Mouse (Mus musculus) heart, embryonic 14.5 days (tissue): ENCODE data around the gene Ctcf. TPM values are rescaled to one million over a fixed set of nuclear protein-coding genes. Genes with fewer than 3 reads are reported as not detected.
A peak's percentile ranks its signal among the peaks of the same experiment; 100 is the strongest.
"Not testable (repeated sequence)": the region's sequence is repeated elsewhere in the genome, so short reads cannot be mapped to it uniquely, and the experiment has no call there.

ENCODE experiments used
- ATAC-seq: fragments of 200-750 bp; cut with Nextera tagmentation; 2 replicates; pipeline ENCODE4 v1.8.0; 2017; ENCODE audit warnings: low read depth, moderate TSS enrichment; ENCODE audit not compliant: insufficient number of reproducible peaks, insufficient read depth, low FRiP score
- H3K27ac ChIP-seq, 2 experiments: fragments of 200-500 bp in 1 of 2; fragments of 300-500 bp in 1 of 2; sonication (generic) in 1 of 2; replicated peaks in 1 of 2; 2 replicates each; pipeline ENCODE4 v1.5.1; 2012 to 2014; ENCODE audit warnings: low read depth in 2 of 2, low read length in 2 of 2, control low read depth in 1 of 2, mild to moderate bottlenecking in 1 of 2, mixed read lengths in 1 of 2; ENCODE audit not compliant: control insufficient read depth in 1 of 2, insufficient read depth in 1 of 2
- H3K27me3 ChIP-seq: fragments of 300-500 bp; sonication (generic); 2 replicates; pipeline ENCODE4 v1.6.1; 2014; ENCODE audit warnings: mild to moderate bottlenecking, low read length, control low read depth; ENCODE audit not compliant: control insufficient read depth, insufficient read depth
- H3K36me3 ChIP-seq: fragments of 300-500 bp; sonication (generic); 2 replicates; pipeline ENCODE4 v1.6.1; 2014; ENCODE audit warnings: mild to moderate bottlenecking, control low read depth, low read length, mixed read lengths; ENCODE audit not compliant: control insufficient read depth, insufficient read depth
- H3K4me1 ChIP-seq, 2 experiments: fragments of 200-500 bp in 1 of 2; fragments of 300-500 bp in 1 of 2; sonication (generic) in 1 of 2; 2 replicates each; pipeline ENCODE4 v1.6.1; 2012 to 2014; ENCODE audit warnings: low read length in 2 of 2, control low read depth in 1 of 2, mixed read lengths in 1 of 2; ENCODE audit not compliant: control insufficient read depth in 2 of 2, insufficient read depth in 2 of 2
- H3K4me2 ChIP-seq: fragments of 300-500 bp; sonication (generic); 2 replicates; pipeline ENCODE4 v1.6.1; 2014; ENCODE audit warnings: mild to moderate bottlenecking, low read length
- H3K4me3 ChIP-seq, 2 experiments: fragments of 200-500 bp in 1 of 2; fragments of 300-500 bp in 1 of 2; sonication (generic) in 1 of 2; 2 replicates each; pipeline ENCODE4 v1.5.1; 2012 to 2014; ENCODE audit warnings: low read length in 2 of 2, mild to moderate bottlenecking in 2 of 2, control low read depth in 1 of 2, low read depth in 1 of 2, moderate library complexity in 1 of 2; ENCODE audit not compliant: control insufficient read depth in 1 of 2, insufficient read depth in 1 of 2
- H3K9ac ChIP-seq: fragments of 300-500 bp; sonication (generic); 2 replicates; pipeline ENCODE4 v1.6.1; 2014; ENCODE audit warnings: mild to moderate bottlenecking, low read length
- H3K9me3 ChIP-seq: fragments of 300-500 bp; sonication (generic); 2 replicates; pipeline ENCODE4 v1.6.1; 2016; ENCODE audit warnings: low read length, control low read depth; ENCODE audit not compliant: control insufficient read depth
- WGBS: fragments of 180-500 bp; shearing (Covaris S2); extraction: QIAGEN DNeasy Blood & Tissue Kit; methylation state at CpG from one replicate; pipeline ENCODE4 v1.1.7; 2014; 5-methylcytosine and 5-hydroxymethylcytosine counted together
- polyA plus RNA-seq: library from polyadenylated mRNA; unstranded; fragments of >200 nt; fragmentation: Nextera tagmentation; extraction: Ambion mirVana; gene quantifications from 2 replicates; pipeline ENCODE4 v1.2.1, GENCODE M21; 2014

The Ctcf gene
- polyA plus RNA-seq, 1 experiment from 2014 or later: 62.5 TPM

GRCm38 (mm10) chr8:105602540-105602939 lies 33.8 kb upstream of the Ctcf start:
- ATAC-seq, H3K27ac ChIP-seq, H3K9ac ChIP-seq, H3K9me3 ChIP-seq, H3K4me3 ChIP-seq, H3K4me2 ChIP-seq, H3K27me3 ChIP-seq, H3K36me3 ChIP-seq: not testable (repeated sequence)
- 86% methylated on average over 3 of the region's 3 CpGs for WGBS
- H3K4me1 ChIP-seq: peaks cover 11 to 12% of the 10 kb centered on the region in 2 experiments

- 0% methylated on average over 25 of the region's 42 CpGs for WGBS
Measured at GRCm38 (mm10) chr8:105604804-105605381, 31.5 kb upstream of the Ctcf start, which contains the start of gene Ripor1. Gene Ripor1, plus strand, starts transcription at chr8:105605255.

GRCm38 (mm10) chr8:105605491-105606188 lies 30.7 kb upstream of the Ctcf start:
- Histone ChIP-seq H3K27me3 (no peaks in the 10 kb centered on the region), H3K9me3 (no peaks in the 10 kb centered on the region), H3K4me1 (peaks cover 14 to 23% of the 10 kb centered on the region in 2 experiments), H3K4me3 (peak overlapping the region; percentile 88 to 97), H3K27ac (peak overlapping the region; percentile 89 to 92), H3K36me3 (no peaks in the 10 kb centered on the region; the same call in 1 of the 2 replicates), H3K9ac (peak overlapping the region; percentile 96), H3K4me2 (peak overlapping the region; percentile 89)
- under 1% methylated on average over 39 of the region's 39 CpGs for WGBS
- peak; percentile 41 for ATAC-seq

More at GRCm38 (mm10) chr8:105604804-105605381, 31.5 kb upstream of the Ctcf start, which contains the start of gene Ripor1:
- H3K36me3 ChIP-seq: no peaks in the 10 kb centered on the region
- no peaks in the 10 kb centered on the region for H3K27me3 ChIP-seq
- peak; percentile 73 for ATAC-seq
- peak within 1 kb of the TSS; percentile 96 for H3K9ac ChIP-seq
- peak within 1 kb of the TSS; percentile 89 to 92 for H3K27ac ChIP-seq
- peaks cover 14 to 23% of the 10 kb centered on the region in 2 experiments for H3K4me1 ChIP-seq
- peak within 1 kb of the TSS; percentile 89 for H3K4me2 ChIP-seq
- peak within 1 kb of the TSS; percentile 88 to 97 for H3K4me3 ChIP-seq
- no peaks in the 10 kb centered on the region for H3K9me3 ChIP-seq

- peak overlapping the region; percentile 96 for H3K9ac ChIP-seq
- 2% methylated on average over 30 of the region's 30 CpGs for WGBS
- no peaks in the 10 kb centered on the region for H3K9me3 ChIP-seq
- peak overlapping the region; percentile 89 to 92 for H3K27ac ChIP-seq
- peak overlapping the region; percentile 89 for H3K4me2 ChIP-seq
- H3K4me1 ChIP-seq: peaks cover 14 to 23% of the 10 kb centered on the region in 2 experiments
- ATAC-seq: peak; percentile 59
- peak overlapping the region; percentile 88 to 97 for H3K4me3 ChIP-seq
- peaks cover 4% of the 10 kb centered on the region for H3K36me3 ChIP-seq
- no peaks in the 10 kb centered on the region for H3K27me3 ChIP-seq
Measured at GRCm38 (mm10) chr8:105606189-105607023, 30.0 kb upstream of the Ctcf start.

GRCm38 (mm10) chr8:105607062-105607461 lies 29.3 kb upstream of the Ctcf start:
- H3K9ac ChIP-seq: peak overlapping the region; percentile 96
- WGBS: 4% methylated on average over 10 of the region's 10 CpGs

GRCm38 (mm10) chr8:105607684-105608083 lies 28.7 kb upstream of the Ctcf start:
- no peak overlapping the region for H3K27ac ChIP-seq
- H3K36me3 ChIP-seq: peaks cover 6% of the 10 kb centered on the region
- H3K9me3 ChIP-seq: no peaks in the 10 kb centered on the region
- H3K4me2 ChIP-seq: peak overlapping the region; percentile 89
- WGBS: 27% methylated on average over 4 of the region's 4 CpGs
- H3K9ac ChIP-seq: no peak overlapping the region
- no peak for ATAC-seq
- H3K4me3 ChIP-seq: no peak overlapping the region
- H3K4me1 ChIP-seq: peaks cover 14 to 26% of the 10 kb centered on the region in 2 experiments
- no peaks in the 10 kb centered on the region for H3K27me3 ChIP-seq

More at GRCm38 (mm10) chr8:105607062-105607461, 29.3 kb upstream of the Ctcf start:
- Histone ChIP-seq H3K36me3 (peaks cover 6% of the 10 kb centered on the region), H3K27me3 (no peaks in the 10 kb centered on the region), H3K4me3 (peak overlapping the region; percentile 88 to 97), H3K27ac (peak overlapping the region; percentile 89 to 92), H3K9me3 (no peaks in the 10 kb centered on the region), H3K4me1 (peaks cover 14 to 23% of the 10 kb centered on the region in 2 experiments), H3K4me2 (peak overlapping the region; percentile 89)
- no peak for ATAC-seq

- no peak overlapping the region for H3K4me3 ChIP-seq
- ATAC-seq: no peak
- H3K27me3 ChIP-seq: no peaks in the 10 kb centered on the region
- peaks cover 14 to 30% of the 10 kb centered on the region in 2 experiments for H3K4me1 ChIP-seq
- peaks cover 6% of the 10 kb centered on the region for H3K36me3 ChIP-seq
- H3K9ac ChIP-seq: no peak overlapping the region
- 42% methylated on average over 2 of the region's 2 CpGs for WGBS
- no peak overlapping the region for H3K27ac ChIP-seq
- no peaks in the 10 kb centered on the region for H3K9me3 ChIP-seq
- H3K4me2 ChIP-seq: no peak overlapping the region
Measured at GRCm38 (mm10) chr8:105609355-105609754, 27.0 kb upstream of the Ctcf start.
